Mouse (Mus musculus) brain, embryonic 18.5 days (tissue): ENCODE data around the gene Ifnb1.
"Not testable (repeated sequence)": the region's sequence is repeated elsewhere in the genome, so short reads cannot be mapped to it uniquely, and the experiment has no call there.

Experiments used
- DNase-seq: peaks from one replicate; pipeline ENCODE4 v3.0.0-alpha.2; 2012; ENCODE audit warnings: low read depth, low spot score

The Ifnb1 gene

GRCm38 (mm10) chr4:88522674-88523073 lies at the start of gene Ifnb1:
Ifnb1 (minus strand) TSS chr4:88522774.
- DNase-seq = no peak

- no peak for DNase-seq
These were observed 49.1 kb upstream of the Ifnb1 start, which contains the start of gene Ifna14 for GRCm38 (mm10) chr4:88571698-88572097. Ifna14 (minus strand) TSS chr4:88571798.

- DNase-seq = no peak
These were observed 39.2 kb upstream of the Ifnb1 start for GRCm38 (mm10) chr4:88561791-88562190.

- not testable (repeated sequence) for DNase-seq
These were observed 35.6 kb upstream of the Ifnb1 start, which contains the start of gene Ifna15 for GRCm38 (mm10) chr4:88558145-88558544. Ifna15 (minus strand) TSS chr4:88558245.

GRCm38 (mm10) chr4:88550161-88550945 lies 27.8 kb upstream of the Ifnb1 start:
- no peak for DNase-seq

GRCm38 (mm10) chr4:88547986-88548385 lies 25.4 kb upstream of the Ifnb1 start:
- no peak for DNase-seq

- peak; percentile 59 for DNase-seq
These were observed 21.2 kb upstream of the Ifnb1 start for GRCm38 (mm10) chr4:88543649-88544234.

- no peak for DNase-seq
These were observed 14.8 kb upstream of the Ifnb1 start for GRCm38 (mm10) chr4:88537328-88537727.

GRCm38 (mm10) chr4:88536640-88537039 lies 14.1 kb upstream of the Ifnb1 start:
- DNase-seq = no peak

GRCm38 (mm10) chr4:88535742-88536141 lies 13.2 kb upstream of the Ifnb1 start:
- DNase-seq = no peak

- DNase-seq = no peak
These were observed 12.3 kb upstream of the Ifnb1 start for GRCm38 (mm10) chr4:88534903-88535302.

- no peak for DNase-seq
These were observed 10.9 kb upstream of the Ifnb1 start for GRCm38 (mm10) chr4:88533499-88533898.

- no peak for DNase-seq
These were observed 8.3 kb upstream of the Ifnb1 start for GRCm38 (mm10) chr4:88530892-88531291.

GRCm38 (mm10) chr4:88530271-88530670 lies 7.7 kb upstream of the Ifnb1 start:
- DNase-seq = no peak

- no peak for DNase-seq
These were observed 3.9 kb upstream of the Ifnb1 start for GRCm38 (mm10) chr4:88526379-88527049.

GRCm38 (mm10) chr4:88525393-88525792 lies 2.8 kb upstream of the Ifnb1 start:
- no peak for DNase-seq

- DNase-seq = no peak
These were observed 667 bp upstream of the Ifnb1 start for GRCm38 (mm10) chr4:88523241-88523640.

GRCm38 (mm10) chr4:88517957-88518356 lies 4.6 kb downstream of the Ifnb1 start:
- DNase-seq = no peak

- no peak for DNase-seq
These were observed 6.8 kb downstream of the Ifnb1 start for GRCm38 (mm10) chr4:88515711-88516211.

GRCm38 (mm10) chr4:88515250-88515649 lies 7.3 kb downstream of the Ifnb1 start:
- DNase-seq = no peak

- DNase-seq = no peak
These were observed 8.2 kb downstream of the Ifnb1 start for GRCm38 (mm10) chr4:88514403-88514802.

GRCm38 (mm10) chr4:88513743-88514142 lies 8.8 kb downstream of the Ifnb1 start:
- no peak for DNase-seq
